Mouse (Mus musculus): ENCODE data around the gene Dgki. TPM values are rescaled to one million over a fixed set of nuclear protein-coding genes. Genes with fewer than 3 reads are reported as not detected.

Gene Dgki
- polyA plus RNA-seq, 1 experiment from 2014 or later = 5.9 TPM

GRCm38 (mm10) chr6:36800309-36800946, 499.6 kb downstream of the Dgki start:
- H3K9ac ChIP-seq = no peak overlapping the region
- peaks cover 16% of the 10 kb centered on the region for H3K36me3 ChIP-seq
- peaks cover 63% of the 10 kb centered on the region for H3K4me1 ChIP-seq (replicated peaks)
- H3K9me3 ChIP-seq = no peaks in the 10 kb centered on the region
- WGBS = 56% methylated on average over 5 of the region's 5 CpGs
- H3K27me3 ChIP-seq = no peaks in the 10 kb centered on the region
- peak; percentile 68 for ATAC-seq (ENCODE audit: low read depth)
- peak overlapping the region; percentile 18; the same call in 1 of the 2 replicates for H3K27ac ChIP-seq (replicated peaks)
- H3K4me3 ChIP-seq = no peak overlapping the region
- H3K4me2 ChIP-seq = peak overlapping the region; percentile 18; the same call in 1 of the 2 replicates

GRCm38 (mm10) chr6:36797066-36797655, 502.8 kb downstream of the Dgki start:
- Histone ChIP-seq H3K4me1 (replicated peaks) (peaks cover 62% of the 10 kb centered on the region), H3K4me2 (peak overlapping the region; percentile 13)

More at GRCm38 (mm10) chr6:36797066-36797655, 502.8 kb downstream of the Dgki start:
- peaks cover 8% of the 10 kb centered on the region for H3K36me3 ChIP-seq
- H3K9me3 ChIP-seq = no peaks in the 10 kb centered on the region
- 10% methylated on average over 3 of the region's 3 CpGs for WGBS
- no peak overlapping the region for H3K4me3 ChIP-seq
- no peaks in the 10 kb centered on the region for H3K27me3 ChIP-seq
- H3K27ac ChIP-seq (replicated peaks) = peak overlapping the region; percentile 82
- no peak overlapping the region for H3K9ac ChIP-seq
- peak; percentile 37; the same call in 1 of the 2 replicates for ATAC-seq (ENCODE audit: low read depth)

Other genes starting within 250 kb of the Dgki start
- 5.7 and 7.5 TPM in 2 replicates for gene Creb3l2, start 142.0 kb upstream of the Dgki start, polyA plus RNA-seq (2015; fragmentation: Nextera tagmentation; extraction: Ambion mirVana)
- gene Akr1d1, start 230.0 kb upstream of the Dgki start, polyA plus RNA-seq (2015; fragmentation: Nextera tagmentation; extraction: Ambion mirVana) = not detected in 2 replicates

Data from neural tube, embryonic 13.5 days (tissue).